Mouse (Mus musculus) olfactory bulb, adult 2 months (tissue): ENCODE data around the gene Psmb7. TPM values are rescaled to one million over a fixed set of nuclear protein-coding genes. Genes with fewer than 3 reads are reported as not detected.

Experiments used
- H3K27ac ChIP-seq: fragments of 200-500 bp; 2 replicates; pipeline ENCODE4 v1.5.1; 2012; ENCODE audit warnings: low read depth, low read length; ENCODE audit not compliant: insufficient read depth
- H3K4me1 ChIP-seq: fragments of 200-500 bp; 2 replicates; pipeline ENCODE4 v1.6.1; 2012; ENCODE audit warnings: low read length; ENCODE audit not compliant: control insufficient read depth, insufficient read depth
- H3K4me3 ChIP-seq: fragments of 200-500 bp; 2 replicates; pipeline ENCODE4 v1.5.1; 2012; ENCODE audit warnings: mild to moderate bottlenecking, low read depth, low read length, moderate library complexity; ENCODE audit not compliant: insufficient read depth
- CTCF ChIP-seq: fragments of 200-500 bp; IDR thresholded peaks from 2 replicates; pipeline ENCODE4 v1.5.1; 2012; ENCODE audit warnings: low read depth, mild to moderate bottlenecking, low read length, moderate library complexity; ENCODE audit not compliant: insufficient read depth
- POLR2A ChIP-seq: fragments of 200-500 bp; IDR thresholded peaks from 2 replicates; pipeline ENCODE4 v1.6.1; 2012; ENCODE audit warnings: mild to moderate bottlenecking, low read depth, low read length, moderate library complexity; ENCODE audit not compliant: insufficient read depth
- WGBS: fragments of 180-500 bp; shearing (Covaris S2); methylation state at CpG from one replicate; pipeline ENCODE4 v1.1.7; 2018; 5-methylcytosine and 5-hydroxymethylcytosine counted together
- polyA plus RNA-seq: library from polyadenylated mRNA; stranded (reverse); fragments of >200 nt; gene quantifications from 2 replicates; pipeline ENCODE4 v1.2.4, GENCODE M21; 2012; ENCODE audit warnings: low replicate concordance; ENCODE audit not compliant: missing spikeins, insufficient read depth, insufficient read length

Psmb7 gene
- polyA plus RNA-seq, 1 experiment = not detected

- Histone ChIP-seq H3K27ac (no peak overlapping the region), H3K4me3 (no peak overlapping the region), H3K4me1 (no peaks in the 10 kb centered on the region)
- TF ChIP-seq CTCF (no peak), POLR2A (no peak)
- WGBS = 91% methylated on average over 4 of the region's 4 CpGs
Measured at GRCm38 (mm10) chr2:38562596-38562995, 81.3 kb downstream of the Psmb7 start.

DNA sequence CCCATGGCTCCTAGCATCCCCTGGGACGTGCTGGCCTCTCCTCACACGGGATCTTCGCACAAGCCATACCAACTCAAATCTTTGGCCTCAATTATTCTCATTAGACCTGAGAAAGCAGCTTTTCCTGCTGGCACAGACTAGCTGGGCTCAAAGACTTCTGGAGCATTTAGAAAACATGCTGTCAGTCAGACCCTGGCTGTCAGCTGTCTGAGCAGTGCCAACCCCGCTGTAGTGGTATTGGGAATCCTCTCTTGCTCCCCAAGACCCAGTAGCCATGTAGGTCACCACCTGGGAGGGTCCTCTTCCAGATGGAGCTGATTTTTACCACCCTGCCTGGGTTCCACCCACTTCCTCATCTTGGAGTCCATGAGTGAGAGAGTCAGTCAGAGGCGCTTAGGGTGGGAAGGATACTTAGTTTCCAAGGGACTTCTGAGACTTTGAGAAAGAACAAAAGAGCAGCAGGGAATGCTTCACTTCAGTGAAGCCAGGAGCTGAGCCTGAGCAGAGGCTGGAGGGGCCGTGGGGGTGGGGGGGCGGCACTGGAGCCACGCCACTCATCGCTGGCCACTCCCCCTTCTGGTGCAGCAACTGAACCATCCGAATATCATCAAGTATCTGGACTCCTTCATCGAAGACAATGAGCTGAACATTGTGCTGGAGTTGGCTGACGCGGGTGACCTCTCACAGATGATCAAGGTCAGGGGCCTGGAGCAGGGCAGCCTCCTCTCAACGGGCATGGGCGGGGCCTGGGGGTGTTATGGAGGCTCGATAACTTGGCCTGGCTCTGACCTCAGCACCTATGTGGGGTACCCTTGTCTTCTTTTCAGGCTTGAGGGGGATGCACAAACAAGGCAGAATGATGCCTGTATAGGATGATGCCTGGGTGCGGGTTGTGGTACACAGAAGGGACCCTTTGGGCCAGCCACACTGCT, 83.3 kb downstream of the Psmb7 start:
- TF ChIP-seq CTCF = no peak
- TF ChIP-seq POLR2A = no peak
- no peak overlapping the region for H3K4me3 ChIP-seq
- no peak overlapping the region for H3K27ac ChIP-seq
- WGBS = 63% methylated on average over 17 of the region's 17 CpGs
- no peaks in the 10 kb centered on the region for H3K4me1 ChIP-seq

- no peak for TF ChIP-seq POLR2A
- no peak for TF ChIP-seq CTCF
- Histone ChIP-seq H3K27ac (no peak overlapping the region), H3K4me3 (no peak overlapping the region), H3K4me1 (peaks cover 6% of the 10 kb centered on the region)
- 96% methylated on average over 3 of the region's 3 CpGs for WGBS
Measured at GRCm38 (mm10) chr2:38556721-38557120, 87.2 kb downstream of the Psmb7 start.

DNA sequence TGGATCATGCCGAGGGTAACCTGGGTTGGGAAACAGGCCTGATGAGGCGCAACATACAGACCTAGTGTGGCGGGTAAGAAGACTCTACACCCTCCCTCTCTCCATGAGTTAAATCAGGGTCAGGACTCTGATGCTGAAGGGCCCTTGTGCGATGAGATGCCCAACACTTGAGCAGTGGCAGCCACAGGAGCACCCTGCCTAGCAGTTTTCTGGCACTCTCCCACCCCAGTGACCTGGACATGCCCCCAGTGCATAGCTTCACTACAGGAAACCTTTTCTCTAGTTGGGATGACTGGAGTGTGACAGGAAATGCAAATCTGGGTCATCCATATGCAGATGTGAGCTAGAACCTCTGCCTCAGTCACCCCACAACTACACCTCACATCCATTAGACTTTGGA, 88.2 kb downstream of the Psmb7 start:
- WGBS = 98% methylated on average over 4 of the region's 4 CpGs
- peaks cover 7% of the 10 kb centered on the region for H3K4me1 ChIP-seq
- no peak overlapping the region for H3K4me3 ChIP-seq
- no peak overlapping the region for H3K27ac ChIP-seq
- TF ChIP-seq CTCF (no peak), POLR2A (no peak)

- 87% methylated on average over 19 of the region's 19 CpGs for WGBS
- Histone ChIP-seq H3K4me1 (peaks cover 7% of the 10 kb centered on the region), H3K27ac (no peak overlapping the region), H3K4me3 (no peak overlapping the region)
- no peak for TF ChIP-seq POLR2A
- TF ChIP-seq CTCF = no peak
Measured at GRCm38 (mm10) chr2:38554226-38554995, 89.5 kb downstream of the Psmb7 start.

- H3K27ac ChIP-seq = no peak overlapping the region
- H3K4me3 ChIP-seq = no peak overlapping the region
- no peak for TF ChIP-seq CTCF
- no peak for TF ChIP-seq POLR2A
- H3K4me1 ChIP-seq = peaks cover 9% of the 10 kb centered on the region
- WGBS = 35% methylated on average over 15 of the region's 15 CpGs
Measured at GRCm38 (mm10) chr2:38552004-38552443, 91.9 kb downstream of the Psmb7 start.

DNA sequence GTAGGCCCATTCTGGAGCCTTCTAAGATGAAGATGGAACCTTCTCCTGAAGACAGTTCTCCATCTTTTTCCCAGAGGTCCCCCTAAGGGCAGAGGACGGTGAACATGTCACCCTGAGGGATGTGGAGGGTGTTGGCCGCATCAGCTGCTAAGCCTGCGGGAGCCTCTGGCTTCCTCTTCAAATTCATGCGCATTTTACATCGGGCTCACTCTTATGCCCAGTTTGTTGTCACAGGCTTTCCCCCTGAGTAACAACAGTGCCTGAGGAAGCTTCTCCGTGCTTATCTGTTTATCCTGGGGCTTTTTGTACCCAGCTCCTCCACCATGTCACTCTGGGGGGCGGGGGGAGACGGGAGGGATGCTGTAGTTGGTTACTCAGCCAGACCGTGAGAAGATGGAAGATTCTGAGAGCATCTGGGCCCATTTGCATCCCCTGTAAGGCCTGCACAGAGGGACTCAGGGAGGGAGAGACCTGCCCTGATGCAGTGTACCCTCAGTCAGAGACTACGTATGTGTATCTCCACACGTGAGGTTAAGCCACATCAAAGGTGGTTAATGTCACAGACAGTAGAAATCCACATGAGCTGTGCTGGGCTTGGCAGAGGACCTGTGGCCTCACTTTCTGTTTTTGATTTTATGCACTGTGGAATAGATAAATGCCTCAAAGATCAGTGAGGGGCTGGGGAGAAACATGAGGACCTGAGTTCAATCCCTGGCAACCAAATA, 95.9 kb downstream of the Psmb7 start:
- H3K27ac ChIP-seq = no peak overlapping the region
- no peak overlapping the region for H3K4me3 ChIP-seq
- H3K4me1 ChIP-seq = peaks cover 15% of the 10 kb centered on the region
- 88% methylated on average over 11 of the region's 11 CpGs for WGBS
- TF ChIP-seq POLR2A (no peak), CTCF (no peak)

- TF ChIP-seq CTCF (no peak), POLR2A (no peak)
- Histone ChIP-seq H3K4me1 (peaks cover 10% of the 10 kb centered on the region), H3K4me3 (no peak overlapping the region), H3K27ac (no peak overlapping the region)
- 71% methylated on average over 5 of the region's 5 CpGs for WGBS
Measured at GRCm38 (mm10) chr2:38546748-38547147, 97.1 kb downstream of the Psmb7 start.

DNA sequence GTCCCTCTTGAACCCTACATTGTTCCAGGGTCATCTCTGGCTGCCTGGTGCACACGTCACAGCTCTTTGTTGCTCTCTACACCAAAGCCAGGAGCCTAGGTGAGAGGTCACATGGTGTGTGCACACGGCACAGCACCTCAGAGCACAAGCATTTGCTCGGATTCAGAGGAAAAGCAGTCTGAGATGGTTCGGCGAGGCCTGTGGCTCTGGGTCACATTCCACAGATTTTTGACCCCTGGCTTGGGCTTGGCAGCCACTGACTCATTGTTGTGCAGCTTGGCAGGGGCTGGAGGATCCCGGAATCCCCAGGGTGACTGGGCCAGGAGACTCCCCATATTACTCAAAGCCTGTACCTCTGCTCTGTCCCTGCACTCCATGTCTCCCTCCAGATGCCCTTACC, 97.7 kb downstream of the Psmb7 start:
- no peak overlapping the region for H3K4me3 ChIP-seq
- TF ChIP-seq CTCF (no peak), POLR2A (no peak)
- no peak overlapping the region for H3K27ac ChIP-seq
- WGBS = 71% methylated on average over 6 of the region's 6 CpGs
- peaks cover 12% of the 10 kb centered on the region; the same call in 1 of the 2 replicates for H3K4me1 ChIP-seq
